Mouse (Mus musculus): ENCODE data around the gene Hist1h4d. TPM values are rescaled to one million over a fixed set of nuclear protein-coding genes. Genes with fewer than 3 reads are reported as not detected.

Hist1h4d gene
- polyA plus RNA-seq, 1 experiment from 2014 or later = 158 TPM

Small RNA genes lying within 50 kb of the gene (microRNA-seq; reads per million reads assigned to microRNA genes)
- gene Gm44297 = not detected
- gene Gm44359 = not detected
- gene Gm44394 = not detected

Other genes with a start within 250 kb of the Hist1h4d start
- gene Zfp322a, start 212.4 kb upstream of the Hist1h4d start, polyA plus RNA-seq (2016; fragmentation: Nextera tagmentation; extraction: Ambion mirVana) = 70.7 and 75.5 TPM in 2 replicates
- 14.4 and 15.2 TPM in 2 replicates for gene Abt1, start 157.7 kb upstream of the Hist1h4d start, polyA plus RNA-seq (2016; fragmentation: Nextera tagmentation; extraction: Ambion mirVana)
- gene Btn1a1, start 115.7 kb upstream of the Hist1h4d start, polyA plus RNA-seq (2016; fragmentation: Nextera tagmentation; extraction: Ambion mirVana) = 0.10 and 0.12 TPM in 2 replicates
- gene Btn2a2, start 92.7 kb upstream of the Hist1h4d start, polyA plus RNA-seq (2016; fragmentation: Nextera tagmentation; extraction: Ambion mirVana) = 1.8 and 1.9 TPM in 2 replicates
- gene Hist1h4h, start 50.5 kb upstream of the Hist1h4d start, polyA plus RNA-seq (2016; fragmentation: Nextera tagmentation; extraction: Ambion mirVana) = 6.0 and 9.0 TPM in 2 replicates
- 9.8 and 16.3 TPM in 2 replicates for gene Hist1h2af, start 47.7 kb upstream of the Hist1h4d start, polyA plus RNA-seq (2016; fragmentation: Nextera tagmentation; extraction: Ambion mirVana)
- gene Hist1h3g, start 46.2 kb upstream of the Hist1h4d start, polyA plus RNA-seq (2016; fragmentation: Nextera tagmentation; extraction: Ambion mirVana) = 10.5 and 17.3 TPM in 2 replicates
- 1.4 TPM in 2 replicates for gene Hist1h2bh, start 38.2 kb upstream of the Hist1h4d start, polyA plus RNA-seq (2016; fragmentation: Nextera tagmentation; extraction: Ambion mirVana)
- gene Hist1h3f, start 37.5 kb upstream of the Hist1h4d start, polyA plus RNA-seq (2016; fragmentation: Nextera tagmentation; extraction: Ambion mirVana) = 2.1 and 3.2 TPM in 2 replicates
- gene Hist1h4f, start 29.9 kb upstream of the Hist1h4d start, polyA plus RNA-seq (2016; fragmentation: Nextera tagmentation; extraction: Ambion mirVana) = 2.7 and 3.6 TPM in 2 replicates
- gene Hist1h1d, start 28.3 kb upstream of the Hist1h4d start, polyA plus RNA-seq (2016; fragmentation: Nextera tagmentation; extraction: Ambion mirVana) = 0.58 and 0.80 TPM in 2 replicates
- 11.1 and 12.8 TPM in 2 replicates for gene Hist1h3e, start 19.2 kb upstream of the Hist1h4d start, polyA plus RNA-seq (2016; fragmentation: Nextera tagmentation; extraction: Ambion mirVana)
- 153 and 213 TPM in 2 replicates for gene Hist1h2ae, start 10.4 kb upstream of the Hist1h4d start, polyA plus RNA-seq (2016; fragmentation: Nextera tagmentation; extraction: Ambion mirVana)
- 16.5 and 25.4 TPM in 2 replicates for gene Hist1h2bg, start 10.2 kb upstream of the Hist1h4d start, polyA plus RNA-seq (2016; fragmentation: Nextera tagmentation; extraction: Ambion mirVana)
- gene Hist1h2bf, start 7.4 kb upstream of the Hist1h4d start, polyA plus RNA-seq (2016; fragmentation: Nextera tagmentation; extraction: Ambion mirVana) = 12.5 and 21.2 TPM in 2 replicates
- gene Hist1h2ad, start 7.2 kb upstream of the Hist1h4d start, polyA plus RNA-seq (2016; fragmentation: Nextera tagmentation; extraction: Ambion mirVana) = 1.9 and 2.7 TPM in 2 replicates
- gene Hist1h3d, start 5.8 kb upstream of the Hist1h4d start, polyA plus RNA-seq (2016; fragmentation: Nextera tagmentation; extraction: Ambion mirVana) = 9.5 and 11.3 TPM in 2 replicates
- gene Hist1h2be, start 39.5 kb downstream of the Hist1h4d start, polyA plus RNA-seq (2016; fragmentation: Nextera tagmentation; extraction: Ambion mirVana) = 2.2 and 3.7 TPM in 2 replicates
- gene Hist1h1e, start 41.0 kb downstream of the Hist1h4d start, polyA plus RNA-seq (2016; fragmentation: Nextera tagmentation; extraction: Ambion mirVana) = 24.6 and 30.8 TPM in 2 replicates
- gene Hist1h2ac, start 102.3 kb downstream of the Hist1h4d start, polyA plus RNA-seq (2016; fragmentation: Nextera tagmentation; extraction: Ambion mirVana) = 1.1 and 1.3 TPM in 2 replicates
- 29.3 and 33.7 TPM in 2 replicates for gene Hist1h2bc, start 102.6 kb downstream of the Hist1h4d start, polyA plus RNA-seq (2016; fragmentation: Nextera tagmentation; extraction: Ambion mirVana)
- gene Hist1h1t, start 114.2 kb downstream of the Hist1h4d start, polyA plus RNA-seq (2016; fragmentation: Nextera tagmentation; extraction: Ambion mirVana) = not detected in 2 replicates
- gene Hist1h4c, start 116.9 kb downstream of the Hist1h4d start, polyA plus RNA-seq (2016; fragmentation: Nextera tagmentation; extraction: Ambion mirVana) = 13.4 and 18.4 TPM in 2 replicates
- 3.8 and 4.2 TPM in 2 replicates for gene Hfe, start 129.3 kb downstream of the Hist1h4d start, polyA plus RNA-seq (2016; fragmentation: Nextera tagmentation; extraction: Ambion mirVana)
- 20.1 and 21.4 TPM in 2 replicates for gene Hist1h1c, start 157.2 kb downstream of the Hist1h4d start, polyA plus RNA-seq (2016; fragmentation: Nextera tagmentation; extraction: Ambion mirVana)
- gene Hist1h3c, start 164.0 kb downstream of the Hist1h4d start, polyA plus RNA-seq (2016; fragmentation: Nextera tagmentation; extraction: Ambion mirVana) = 20.7 and 22.1 TPM in 2 replicates
- 6.3 and 6.7 TPM in 2 replicates for gene Hist1h2bb, start 165.1 kb downstream of the Hist1h4d start, polyA plus RNA-seq (2016; fragmentation: Nextera tagmentation; extraction: Ambion mirVana)
- gene Hist1h2ab, start 169.5 kb downstream of the Hist1h4d start, polyA plus RNA-seq (2016; fragmentation: Nextera tagmentation; extraction: Ambion mirVana) = 77.8 and 92.9 TPM in 2 replicates
- 17.7 and 30.1 TPM in 2 replicates for gene Hist1h3b, start 170.7 kb downstream of the Hist1h4d start, polyA plus RNA-seq (2016; fragmentation: Nextera tagmentation; extraction: Ambion mirVana)
- 9.1 and 10.7 TPM in 2 replicates for gene Hist1h4b, start 175.4 kb downstream of the Hist1h4d start, polyA plus RNA-seq (2016; fragmentation: Nextera tagmentation; extraction: Ambion mirVana)
- gene Hist1h4a, start 179.6 kb downstream of the Hist1h4d start, polyA plus RNA-seq (2016; fragmentation: Nextera tagmentation; extraction: Ambion mirVana) = 1.2 and 1.4 TPM in 2 replicates
- gene Hist1h3a, start 180.8 kb downstream of the Hist1h4d start, polyA plus RNA-seq (2016; fragmentation: Nextera tagmentation; extraction: Ambion mirVana) = 11.9 and 12.8 TPM in 2 replicates
- gene Hist1h1a, start 182.1 kb downstream of the Hist1h4d start, polyA plus RNA-seq (2016; fragmentation: Nextera tagmentation; extraction: Ambion mirVana) = 6.3 and 7.4 TPM in 2 replicates
- gene Trim38, start 188.3 kb downstream of the Hist1h4d start, polyA plus RNA-seq (2016; fragmentation: Nextera tagmentation; extraction: Ambion mirVana) = 0.16 TPM in 1 of 2 replicates, not detected in the other
- not detected in 2 replicates for gene Slc17a2, start 225.4 kb downstream of the Hist1h4d start, polyA plus RNA-seq (2016; fragmentation: Nextera tagmentation; extraction: Ambion mirVana)